Mouse (Mus musculus): Measurements from ENCODE around the gene Omt2a. TPM values are rescaled to one million over a fixed set of nuclear protein-coding genes. Genes with fewer than 3 reads are reported as not detected.

Gene Omt2a
- not detected in 2 replicates for polyA plus RNA-seq (2015; fragmentation: Nextera tagmentation; extraction: Ambion mirVana)

GRCm38 (mm10) chr9:78314696-78315095 is at the start of gene Omt2a:
TSS of gene Omt2a (minus strand) at chr9:78314796.
- Histone ChIP-seq H3K27me3 (ENCODE audit: control insufficient read depth, insufficient read depth, low read length) (no peaks in the 10 kb centered on the region), H3K36me3 (ENCODE audit: control insufficient read depth, insufficient read depth) (no peaks in the 10 kb centered on the region), H3K27ac (ENCODE audit: low read length) (no peak within 1 kb of the TSS), H3K9me3 (replicated peaks; ENCODE audit: control insufficient read depth, low read length) (no peaks in the 10 kb centered on the region), H3K4me1 (ENCODE audit: control insufficient read depth, insufficient read depth, low read length) (no peaks in the 10 kb centered on the region), H3K4me2 (ENCODE audit: low read depth, low read length) (no peak within 1 kb of the TSS), H3K4me3 (ENCODE audit: low read length) (no peak within 1 kb of the TSS), H3K9ac (ENCODE audit: low read length) (no peak within 1 kb of the TSS)
- ATAC-seq (replicated peaks; ENCODE audit: extremely low read depth, insufficient read depth, low FRiP score), result no peak
- WGBS, result 70% methylated on average over 2 of the region's 2 CpGs

GRCm38 (mm10) chr9:78363374-78363773 is 48.8 kb upstream of the Omt2a start:
- ATAC-seq (replicated peaks; ENCODE audit: extremely low read depth, insufficient read depth, low FRiP score), result no peak
- WGBS, result 58% methylated on average over 6 of the region's 6 CpGs

GRCm38 (mm10) chr9:78360484-78360872 is 45.9 kb upstream of the Omt2a start:
- WGBS, result 45% methylated on average over 2 of the region's 2 CpGs
- Histone ChIP-seq H3K4me3 (ENCODE audit: low read length) (no peak overlapping the region), H3K9me3 (replicated peaks; ENCODE audit: control insufficient read depth, low read length) (no peaks in the 10 kb centered on the region), H3K27ac (ENCODE audit: low read length) (no peak overlapping the region), H3K4me2 (ENCODE audit: low read depth, low read length) (no peak overlapping the region), H3K27me3 (ENCODE audit: control insufficient read depth, insufficient read depth, low read length) (no peaks in the 10 kb centered on the region), H3K4me1 (ENCODE audit: control insufficient read depth, insufficient read depth, low read length) (no peaks in the 10 kb centered on the region), H3K36me3 (ENCODE audit: control insufficient read depth, insufficient read depth) (no peaks in the 10 kb centered on the region), H3K9ac (ENCODE audit: low read length) (no peak overlapping the region)
- ATAC-seq (replicated peaks; ENCODE audit: extremely low read depth, insufficient read depth, low FRiP score), result no peak

More at GRCm38 (mm10) chr9:78363374-78363773, 48.8 kb upstream of the Omt2a start:
- H3K9ac ChIP-seq (ENCODE audit: low read length), result no peak overlapping the region
- no peaks in the 10 kb centered on the region for H3K9me3 ChIP-seq (replicated peaks; ENCODE audit: control insufficient read depth, low read length)
- H3K4me2 ChIP-seq (ENCODE audit: low read depth, low read length), result no peak overlapping the region
- no peak overlapping the region for H3K27ac ChIP-seq (ENCODE audit: low read length)
- no peaks in the 10 kb centered on the region for H3K36me3 ChIP-seq (ENCODE audit: control insufficient read depth, insufficient read depth)
- H3K27me3 ChIP-seq (ENCODE audit: control insufficient read depth, insufficient read depth, low read length), result no peaks in the 10 kb centered on the region
- H3K4me1 ChIP-seq (ENCODE audit: control insufficient read depth, insufficient read depth, low read length), result no peaks in the 10 kb centered on the region
- H3K4me3 ChIP-seq (ENCODE audit: low read length), result no peak overlapping the region

GRCm38 (mm10) chr9:78359750-78360483 is 45.3 kb upstream of the Omt2a start:
- ATAC-seq (replicated peaks; ENCODE audit: extremely low read depth, insufficient read depth, low FRiP score), result no peak
- WGBS, result 69% methylated on average over 6 of the region's 6 CpGs
- H3K4me1 ChIP-seq (ENCODE audit: control insufficient read depth, insufficient read depth, low read length), result no peaks in the 10 kb centered on the region
- no peak overlapping the region for H3K9ac ChIP-seq (ENCODE audit: low read length)
- no peak overlapping the region for H3K27ac ChIP-seq (ENCODE audit: low read length)
- no peak overlapping the region for H3K4me2 ChIP-seq (ENCODE audit: low read depth, low read length)
- H3K36me3 ChIP-seq (ENCODE audit: control insufficient read depth, insufficient read depth), result no peaks in the 10 kb centered on the region
- H3K27me3 ChIP-seq (ENCODE audit: control insufficient read depth, insufficient read depth, low read length), result no peaks in the 10 kb centered on the region
- no peaks in the 10 kb centered on the region for H3K9me3 ChIP-seq (replicated peaks; ENCODE audit: control insufficient read depth, low read length)
- no peak overlapping the region for H3K4me3 ChIP-seq (ENCODE audit: low read length)

- no peaks in the 10 kb centered on the region for H3K4me1 ChIP-seq (ENCODE audit: control insufficient read depth, insufficient read depth, low read length)
- WGBS, result 13% methylated on average over 9 of the region's 9 CpGs
- ATAC-seq (replicated peaks; ENCODE audit: extremely low read depth, insufficient read depth, low FRiP score), result no peak
Observed at GRCm38 (mm10) chr9:78358053-78358452, 43.5 kb upstream of the Omt2a start.

GRCm38 (mm10) chr9:78355611-78356010 is 41.0 kb upstream of the Omt2a start, which contains the start of gene Gsta2:
TSS of gene Gsta2 (minus strand) at chr9:78355788.
- Histone ChIP-seq H3K27me3 (ENCODE audit: control insufficient read depth, insufficient read depth, low read length) (no peaks in the 10 kb centered on the region), H3K4me1 (ENCODE audit: control insufficient read depth, insufficient read depth, low read length) (no peaks in the 10 kb centered on the region), H3K9me3 (replicated peaks; ENCODE audit: control insufficient read depth, low read length) (no peaks in the 10 kb centered on the region), H3K36me3 (ENCODE audit: control insufficient read depth, insufficient read depth) (no peaks in the 10 kb centered on the region), H3K9ac (ENCODE audit: low read length) (no peak within 1 kb of the TSS), H3K27ac (ENCODE audit: low read length) (no peak within 1 kb of the TSS), H3K4me2 (ENCODE audit: low read depth, low read length) (no peak within 1 kb of the TSS), H3K4me3 (ENCODE audit: low read length) (no peak within 1 kb of the TSS)
- WGBS, result 89% methylated on average over 8 of the region's 8 CpGs
- no peak for ATAC-seq (replicated peaks; ENCODE audit: extremely low read depth, insufficient read depth, low FRiP score)

More at GRCm38 (mm10) chr9:78358053-78358452, 43.5 kb upstream of the Omt2a start:
- H3K9ac ChIP-seq (ENCODE audit: low read length), result no peak overlapping the region
- no peaks in the 10 kb centered on the region for H3K27me3 ChIP-seq (ENCODE audit: control insufficient read depth, insufficient read depth, low read length)
- H3K4me2 ChIP-seq (ENCODE audit: low read depth, low read length), result no peak overlapping the region
- no peaks in the 10 kb centered on the region for H3K36me3 ChIP-seq (ENCODE audit: control insufficient read depth, insufficient read depth)
- no peaks in the 10 kb centered on the region for H3K9me3 ChIP-seq (replicated peaks; ENCODE audit: control insufficient read depth, low read length)
- H3K27ac ChIP-seq (ENCODE audit: low read length), result no peak overlapping the region
- no peak overlapping the region for H3K4me3 ChIP-seq (ENCODE audit: low read length)

- no peaks in the 10 kb centered on the region for H3K36me3 ChIP-seq (ENCODE audit: control insufficient read depth, insufficient read depth)
- no peak for ATAC-seq (replicated peaks; ENCODE audit: extremely low read depth, insufficient read depth, low FRiP score)
- no peak overlapping the region for H3K4me3 ChIP-seq (ENCODE audit: low read length)
- WGBS, result 77% methylated on average over 11 of the region's 11 CpGs
- H3K27ac ChIP-seq (ENCODE audit: low read length), result no peak overlapping the region
- no peaks in the 10 kb centered on the region for H3K27me3 ChIP-seq (ENCODE audit: control insufficient read depth, insufficient read depth, low read length)
- no peaks in the 10 kb centered on the region for H3K9me3 ChIP-seq (replicated peaks; ENCODE audit: control insufficient read depth, low read length)
- H3K4me1 ChIP-seq (ENCODE audit: control insufficient read depth, insufficient read depth, low read length), result no peaks in the 10 kb centered on the region
- no peak overlapping the region for H3K4me2 ChIP-seq (ENCODE audit: low read depth, low read length)
- H3K9ac ChIP-seq (ENCODE audit: low read length), result no peak overlapping the region
Observed at GRCm38 (mm10) chr9:78354665-78355578, 40.3 kb upstream of the Omt2a start.

GRCm38 (mm10) chr9:78351504-78352220 is 37.1 kb upstream of the Omt2a start:
- Histone ChIP-seq H3K9ac (ENCODE audit: low read length) (no peak overlapping the region), H3K27ac (ENCODE audit: low read length) (no peak overlapping the region), H3K27me3 (ENCODE audit: control insufficient read depth, insufficient read depth, low read length) (no peaks in the 10 kb centered on the region), H3K36me3 (ENCODE audit: control insufficient read depth, insufficient read depth) (no peaks in the 10 kb centered on the region), H3K4me2 (ENCODE audit: low read depth, low read length) (no peak overlapping the region), H3K9me3 (replicated peaks; ENCODE audit: control insufficient read depth, low read length) (no peaks in the 10 kb centered on the region), H3K4me3 (ENCODE audit: low read length) (no peak overlapping the region), H3K4me1 (ENCODE audit: control insufficient read depth, insufficient read depth, low read length) (no peaks in the 10 kb centered on the region)
- 62% methylated on average over 6 of the region's 6 CpGs for WGBS
- ATAC-seq (replicated peaks; ENCODE audit: extremely low read depth, insufficient read depth, low FRiP score), result no peak

Measured in heart, embryonic 16.5 days (tissue).